Mouse (Mus musculus) kidney, adult 9 months (tissue): ENCODE data around the gene Ppa2.

ENCODE experiments used
- DNase-seq: peaks from one replicate; pipeline ENCODE4 v3.0.0; 2022

The Ppa2 gene

DNA sequence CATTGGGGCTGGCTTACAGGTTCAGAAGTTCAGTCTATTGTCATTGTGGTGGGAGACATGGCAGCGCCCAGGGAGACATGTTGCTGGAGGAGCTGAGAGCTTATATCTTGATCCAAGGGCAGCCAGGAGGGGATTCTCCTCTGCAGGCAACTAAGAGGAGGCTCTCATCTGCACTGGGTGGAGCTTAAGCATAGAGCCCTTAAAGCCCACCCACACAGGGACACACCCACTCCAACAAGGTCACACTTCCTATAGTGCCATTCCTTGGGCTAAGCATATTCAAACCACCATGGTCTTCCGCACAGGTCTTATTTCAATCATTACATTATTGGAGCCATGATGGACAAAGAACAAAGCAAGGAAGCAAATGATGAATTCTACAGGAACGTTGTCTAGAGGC, 95.7 kb downstream of the Ppa2 start:
- no peak for DNase-seq

DNA sequence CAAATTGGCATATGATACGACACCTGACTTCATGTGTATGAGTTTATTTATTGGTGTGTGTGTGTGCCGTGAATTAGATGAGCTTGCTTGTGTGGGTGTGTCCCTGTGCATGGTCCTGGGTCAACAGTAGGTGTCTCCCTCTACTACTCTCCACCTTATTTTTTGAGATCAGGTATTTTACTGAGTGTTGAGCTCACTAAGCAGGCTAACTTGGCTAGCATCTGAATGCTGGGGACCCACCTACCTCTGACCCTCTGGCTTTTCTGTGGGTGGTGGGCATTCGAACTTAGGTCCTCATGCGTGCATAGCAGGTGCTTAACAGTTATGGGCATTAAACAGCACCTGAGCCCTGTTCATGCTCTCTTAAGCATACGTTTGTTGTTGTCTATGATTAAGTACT, 96.3 kb downstream of the Ppa2 start:
- peak; percentile 18 for DNase-seq

- no peak for DNase-seq
Measured at GRCm38 (mm10) chr3:133411123-133411675, 101.3 kb downstream of the Ppa2 start.

GRCm38 (mm10) chr3:133411768-133412167, 101.9 kb downstream of the Ppa2 start:
- DNase-seq: no peak

DNA sequence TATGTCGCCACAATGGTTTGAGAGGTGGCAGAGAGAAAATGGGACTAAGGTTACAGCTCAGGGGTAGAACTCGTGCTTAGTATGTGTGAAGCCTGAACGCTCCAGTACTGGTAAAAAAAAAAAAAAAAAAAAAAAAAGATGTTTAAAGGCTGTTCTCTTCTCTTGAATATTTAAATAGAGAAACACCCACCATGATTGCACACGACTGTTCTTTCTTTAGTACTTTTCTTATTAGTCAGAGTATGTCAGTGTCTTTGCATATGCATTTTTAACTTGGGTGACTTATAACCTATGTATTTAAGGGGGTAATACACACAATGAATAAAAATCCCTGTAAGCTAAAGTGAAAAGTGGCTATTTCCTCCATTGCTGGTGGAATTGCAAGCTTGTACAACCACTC, 104.8 kb downstream of the Ppa2 start:
- DNase-seq: no peak

DNA sequence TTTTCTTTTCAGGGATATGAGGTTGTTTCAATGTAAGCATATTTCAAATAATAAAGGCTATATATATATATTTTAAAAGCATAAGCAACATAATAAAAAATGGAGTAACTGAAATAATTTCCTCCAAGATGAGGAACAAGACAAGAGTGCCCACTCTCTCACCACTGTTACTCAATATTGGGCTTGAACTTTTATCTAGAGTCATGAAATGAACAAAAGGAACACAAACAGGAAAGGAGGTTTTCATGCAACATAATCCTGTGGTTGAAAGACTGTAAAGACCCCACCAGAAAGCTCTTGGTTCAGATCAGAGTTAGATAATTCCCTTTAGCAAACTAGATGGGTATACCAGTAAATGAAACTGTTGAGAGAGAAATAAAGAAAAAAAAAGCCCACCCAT, 113.2 kb downstream of the Ppa2 start:
- no peak for DNase-seq
